Mouse (Mus musculus): ENCODE measurements at regions not wholly inside any gene's neighbourhood (a gene's known extent, or its start where the extent isn't known, plus 50 kb on each side); places are given as distances from the start of the nearest gene placed in this dataset.

- Histone ChIP-seq H3K36me3 (no peaks in the 10 kb centered on the region), H3K4me3 (replicated peaks) (no peak overlapping the region), H3K9ac (no peak overlapping the region), H3K9me3 (replicated peaks) (no peaks in the 10 kb centered on the region), H3K4me1 (no peaks in the 10 kb centered on the region), H3K27me3 (no peaks in the 10 kb centered on the region), H3K4me2 (replicated peaks) (no peak overlapping the region), H3K27ac (replicated peaks) (no peak overlapping the region)
- 89% methylated on average over 10 of the region's 10 CpGs for whole genome bisulfite sequencing
- ATAC-seq (ENCODE audit: insufficient number of reproducible peaks, low FRiP score, low TSS enrichment, low read depth), result no peak
Observed at GRCm38 (mm10) chr8:36304809-36305208, 539.2 kb downstream of the Gm19410 start.

DNA sequence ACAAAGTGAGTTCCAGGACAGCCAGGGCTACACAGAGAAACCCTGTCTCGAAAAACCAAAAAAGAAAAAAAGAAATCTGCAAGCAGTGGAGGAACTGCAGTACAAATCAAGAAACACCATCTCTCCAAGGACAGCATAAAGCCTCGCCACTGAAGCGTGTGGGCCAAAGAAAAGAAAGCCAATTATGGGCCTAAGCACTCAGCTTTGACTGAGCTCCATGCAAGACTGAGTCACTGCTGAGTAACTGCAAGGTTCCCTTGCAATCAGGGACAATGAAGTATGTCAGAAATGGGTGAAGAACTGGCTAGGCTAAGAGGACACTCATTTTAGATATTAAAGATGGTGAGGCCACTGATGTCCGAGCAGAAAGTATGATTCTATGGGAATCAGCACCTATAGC, 540.7 kb downstream of the Gm19410 start:
- H3K27me3 ChIP-seq, result no peaks in the 10 kb centered on the region
- H3K27ac ChIP-seq (replicated peaks), result no peak overlapping the region
- no peaks in the 10 kb centered on the region for H3K9me3 ChIP-seq (replicated peaks)
- no peak overlapping the region for H3K4me2 ChIP-seq (replicated peaks)
- no peak overlapping the region for H3K9ac ChIP-seq
- no peaks in the 10 kb centered on the region for H3K36me3 ChIP-seq
- H3K4me1 ChIP-seq, result no peaks in the 10 kb centered on the region
- no peak for ATAC-seq (ENCODE audit: insufficient number of reproducible peaks, low FRiP score, low TSS enrichment, low read depth)
- 85% methylated on average over 4 of the region's 4 CpGs for WGBS
- no peak overlapping the region for H3K4me3 ChIP-seq (replicated peaks)

DNA sequence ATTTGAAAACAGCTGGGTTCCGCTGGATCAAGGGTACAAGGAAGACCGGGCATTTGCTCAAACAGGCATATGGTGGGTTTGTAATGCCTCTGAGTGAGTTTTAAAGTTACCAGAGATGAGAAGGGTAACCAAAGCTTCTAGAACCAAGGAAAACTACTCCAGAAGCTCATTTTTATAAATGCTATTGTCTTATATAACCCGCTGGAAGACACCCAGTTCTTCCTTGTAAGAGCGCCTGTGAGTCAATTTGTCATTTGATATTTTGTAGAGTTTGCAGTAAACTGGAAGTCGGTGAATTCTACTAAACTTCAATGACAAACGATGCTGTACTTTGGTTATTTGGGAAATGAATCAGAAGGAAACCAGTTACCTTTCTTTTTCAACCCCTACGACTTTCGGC, 541.9 kb downstream of the Gm19410 start:
- Histone ChIP-seq H3K4me2 (replicated peaks) (no peak overlapping the region), H3K4me3 (replicated peaks) (no peak overlapping the region), H3K27me3 (no peaks in the 10 kb centered on the region), H3K9ac (no peak overlapping the region), H3K4me1 (no peaks in the 10 kb centered on the region), H3K27ac (replicated peaks) (no peak overlapping the region), H3K36me3 (no peaks in the 10 kb centered on the region), H3K9me3 (replicated peaks) (no peaks in the 10 kb centered on the region)
- ATAC-seq (ENCODE audit: insufficient number of reproducible peaks, low FRiP score, low TSS enrichment, low read depth), result no peak
- 79% methylated on average over 8 of the region's 8 CpGs for WGBS

- Histone ChIP-seq H3K4me1 (no peaks in the 10 kb centered on the region), H3K4me2 (replicated peaks) (no peak overlapping the region), H3K27me3 (no peaks in the 10 kb centered on the region), H3K4me3 (replicated peaks) (no peak overlapping the region), H3K36me3 (no peaks in the 10 kb centered on the region), H3K27ac (replicated peaks) (no peak overlapping the region), H3K9me3 (replicated peaks) (no peaks in the 10 kb centered on the region), H3K9ac (no peak overlapping the region)
- WGBS, result 53% methylated on average over 2 of the region's 2 CpGs
- ATAC-seq (ENCODE audit: insufficient number of reproducible peaks, low FRiP score, low TSS enrichment, low read depth), result no peak
Observed at GRCm38 (mm10) chr8:36308056-36308455, 542.5 kb downstream of the Gm19410 start.

DNA sequence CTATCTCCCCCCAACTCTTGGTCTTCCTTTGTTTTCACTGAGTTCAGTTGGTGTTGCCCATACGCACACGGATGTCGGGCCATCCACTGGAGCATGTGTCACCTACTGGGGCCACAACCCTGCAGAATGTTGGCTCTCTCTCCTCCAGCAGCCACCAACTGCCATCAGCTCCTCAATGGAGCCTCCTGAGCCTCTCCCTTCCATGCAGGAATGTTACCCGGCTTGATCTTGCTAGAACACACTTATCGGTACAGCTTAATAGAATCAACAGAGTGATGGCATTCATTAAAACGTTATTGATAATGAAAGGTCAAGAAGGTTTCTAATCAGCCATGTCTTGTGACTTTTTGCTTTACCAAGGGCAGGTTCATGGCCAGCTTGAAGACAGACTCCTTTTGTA, 543.7 kb downstream of the Gm19410 start:
- Histone ChIP-seq H3K27ac (replicated peaks) (no peak overlapping the region), H3K4me2 (replicated peaks) (no peak overlapping the region), H3K36me3 (no peaks in the 10 kb centered on the region), H3K27me3 (no peaks in the 10 kb centered on the region), H3K4me3 (replicated peaks) (no peak overlapping the region), H3K4me1 (no peaks in the 10 kb centered on the region), H3K9me3 (replicated peaks) (no peaks in the 10 kb centered on the region), H3K9ac (no peak overlapping the region)
- ATAC-seq (ENCODE audit: insufficient number of reproducible peaks, low FRiP score, low TSS enrichment, low read depth), result no peak
- 86% methylated on average over 6 of the region's 6 CpGs for WGBS

- no peak overlapping the region for H3K9ac ChIP-seq
- no peak for ATAC-seq (ENCODE audit: insufficient number of reproducible peaks, low FRiP score, low TSS enrichment, low read depth)
- H3K9me3 ChIP-seq (replicated peaks), result no peaks in the 10 kb centered on the region
- H3K4me3 ChIP-seq (replicated peaks), result no peak overlapping the region
- 51% methylated on average over 10 of the region's 10 CpGs for WGBS
- H3K36me3 ChIP-seq, result no peaks in the 10 kb centered on the region
- H3K27ac ChIP-seq (replicated peaks), result no peak overlapping the region
- H3K4me2 ChIP-seq (replicated peaks), result no peak overlapping the region
- no peaks in the 10 kb centered on the region for H3K4me1 ChIP-seq
- H3K27me3 ChIP-seq, result no peaks in the 10 kb centered on the region
Observed at GRCm38 (mm10) chr8:36309952-36310351, 544.4 kb downstream of the Gm19410 start.

GRCm38 (mm10) chr8:36311734-36312133, 546.1 kb downstream of the Gm19410 start:
- H3K4me3 ChIP-seq (replicated peaks), result no peak overlapping the region

GRCm38 (mm10) chr8:36312963-36313362, 547.4 kb downstream of the Gm19410 start:
- Histone ChIP-seq H3K4me2 (replicated peaks) (no peak overlapping the region), H3K27ac (replicated peaks) (no peak overlapping the region), H3K9ac (no peak overlapping the region), H3K27me3 (no peaks in the 10 kb centered on the region), H3K4me3 (replicated peaks) (no peak overlapping the region), H3K36me3 (no peaks in the 10 kb centered on the region), H3K9me3 (replicated peaks) (no peaks in the 10 kb centered on the region), H3K4me1 (no peaks in the 10 kb centered on the region)
- ATAC-seq (ENCODE audit: insufficient number of reproducible peaks, low FRiP score, low TSS enrichment, low read depth), result no peak
- 68% methylated on average over 3 of the region's 3 CpGs for WGBS

More at GRCm38 (mm10) chr8:36311734-36312133, 546.1 kb downstream of the Gm19410 start:
- no peaks in the 10 kb centered on the region for H3K27me3 ChIP-seq
- H3K4me1 ChIP-seq, result no peaks in the 10 kb centered on the region
- no peak overlapping the region for H3K9ac ChIP-seq
- H3K9me3 ChIP-seq (replicated peaks), result no peaks in the 10 kb centered on the region
- WGBS, result 59% methylated on average over 5 of the region's 5 CpGs
- no peak overlapping the region for H3K27ac ChIP-seq (replicated peaks)
- no peaks in the 10 kb centered on the region for H3K36me3 ChIP-seq
- ATAC-seq (ENCODE audit: insufficient number of reproducible peaks, low FRiP score, low TSS enrichment, low read depth), result no peak
- H3K4me2 ChIP-seq (replicated peaks), result no peak overlapping the region

GRCm38 (mm10) chr8:36318396-36318795, 552.8 kb downstream of the Gm19410 start:
- no peaks in the 10 kb centered on the region for H3K9me3 ChIP-seq (replicated peaks)
- H3K4me2 ChIP-seq (replicated peaks), result no peak overlapping the region
- H3K36me3 ChIP-seq, result no peaks in the 10 kb centered on the region
- no peak for ATAC-seq (ENCODE audit: insufficient number of reproducible peaks, low FRiP score, low TSS enrichment, low read depth)
- 82% methylated on average over 2 of the region's 2 CpGs for WGBS
- H3K27ac ChIP-seq (replicated peaks), result no peak overlapping the region
- no peaks in the 10 kb centered on the region for H3K27me3 ChIP-seq
- no peak overlapping the region for H3K9ac ChIP-seq
- no peak overlapping the region for H3K4me3 ChIP-seq (replicated peaks)
- H3K4me1 ChIP-seq, result no peaks in the 10 kb centered on the region

- Histone ChIP-seq H3K27me3 (no peaks in the 10 kb centered on the region), H3K4me3 (replicated peaks) (no peak overlapping the region), H3K4me2 (replicated peaks) (no peak overlapping the region), H3K27ac (replicated peaks) (no peak overlapping the region), H3K4me1 (no peaks in the 10 kb centered on the region), H3K36me3 (no peaks in the 10 kb centered on the region), H3K9ac (no peak overlapping the region), H3K9me3 (replicated peaks) (no peaks in the 10 kb centered on the region)
- ATAC-seq (ENCODE audit: insufficient number of reproducible peaks, low FRiP score, low TSS enrichment, low read depth), result no peak
- WGBS, result 69% methylated on average over 5 of the region's 5 CpGs
Observed at GRCm38 (mm10) chr8:36318884-36319283, 553.3 kb downstream of the Gm19410 start.

- 63% methylated on average over 7 of the region's 7 CpGs for WGBS
- Histone ChIP-seq H3K9me3 (replicated peaks) (no peaks in the 10 kb centered on the region), H3K9ac (no peak overlapping the region), H3K36me3 (no peaks in the 10 kb centered on the region), H3K4me3 (replicated peaks) (no peak overlapping the region), H3K4me1 (no peaks in the 10 kb centered on the region), H3K27me3 (no peaks in the 10 kb centered on the region), H3K27ac (replicated peaks) (no peak overlapping the region), H3K4me2 (replicated peaks) (no peak overlapping the region)
- ATAC-seq (ENCODE audit: insufficient number of reproducible peaks, low FRiP score, low TSS enrichment, low read depth), result no peak
Observed at GRCm38 (mm10) chr8:36319314-36319959, 553.8 kb downstream of the Gm19410 start.

GRCm38 (mm10) chr8:36322125-36322524, 556.5 kb downstream of the Gm19410 start:
- WGBS, result 73% methylated on average over 8 of the region's 8 CpGs

More at GRCm38 (mm10) chr8:36322125-36322524, 556.5 kb downstream of the Gm19410 start:
- H3K4me3 ChIP-seq (replicated peaks), result no peak overlapping the region
- H3K36me3 ChIP-seq, result no peaks in the 10 kb centered on the region
- no peak overlapping the region for H3K27ac ChIP-seq (replicated peaks)
- ATAC-seq (ENCODE audit: insufficient number of reproducible peaks, low FRiP score, low TSS enrichment, low read depth), result no peak
- H3K9me3 ChIP-seq (replicated peaks), result no peaks in the 10 kb centered on the region
- H3K4me1 ChIP-seq, result no peaks in the 10 kb centered on the region
- no peaks in the 10 kb centered on the region for H3K27me3 ChIP-seq
- H3K9ac ChIP-seq, result no peak overlapping the region
- no peak overlapping the region for H3K4me2 ChIP-seq (replicated peaks)
